Mouse (Mus musculus) heart, adult 2 months (tissue): ENCODE measurements around the gene Prkch. TPM values are rescaled to one million over a fixed set of nuclear protein-coding genes. Genes with fewer than 3 reads are reported as not detected.

Experiments used
- DNase-seq, 2 experiments: peaks; one replicate each; pipeline ENCODE4 v3.0.0; 2021
- H3K27ac ChIP-seq: fragments of 200-600 bp; 2 replicates; pipeline ENCODE4 v1.8.1; 2022
- H3K27me3 ChIP-seq: fragments of 200-500 bp; 2 replicates; pipeline ENCODE4 v1.6.1; 2012; ENCODE audit warnings: mild to moderate bottlenecking, low read length, inconsistent platforms, mixed read lengths; ENCODE audit not compliant: control insufficient read depth, insufficient read depth
- H3K36me3 ChIP-seq: fragments of 200-500 bp; 2 replicates; pipeline ENCODE4 v1.6.1; 2012; ENCODE audit warnings: low read length, inconsistent platforms; ENCODE audit not compliant: control insufficient read depth, insufficient read depth
- H3K4me1 ChIP-seq: fragments of 200-500 bp; 2 replicates; pipeline ENCODE4 v1.6.1; 2011; ENCODE audit warnings: low read length; ENCODE audit not compliant: control insufficient read depth, insufficient read depth
- H3K4me3 ChIP-seq: fragments of 200-600 bp; 2 replicates; pipeline ENCODE4 v1.8.1; 2022
- H3K79me2 ChIP-seq: fragments of 200-500 bp; replicated peaks from 2 replicates; pipeline ENCODE4 v1.6.1; 2012; ENCODE audit warnings: mild to moderate bottlenecking, inconsistent platforms, low read length, moderate library complexity, mixed read lengths; ENCODE audit not compliant: control insufficient read depth, insufficient read depth
- H3K9ac ChIP-seq: fragments of 200-500 bp; 2 replicates; pipeline ENCODE4 v1.6.1; 2012; ENCODE audit warnings: low read depth, mild to moderate bottlenecking, control low read depth, inconsistent platforms, low read length, mixed read lengths
- CTCF ChIP-seq: fragments of 200-600 bp; IDR thresholded peaks from 2 replicates; pipeline ENCODE4 v1.8.1; 2022; ENCODE audit warnings: antibody characterized with exemption, mild to moderate bottlenecking, moderate library complexity
- EP300 ChIP-seq: fragments of 200-500 bp; IDR thresholded peaks from 2 replicates; pipeline ENCODE4 v1.6.1; 2011; ENCODE audit warnings: low read depth, low read length, control low read depth; ENCODE audit not compliant: insufficient read depth
- POLR2A ChIP-seq: fragments of 200-500 bp; IDR thresholded peaks from 2 replicates; pipeline ENCODE4 v1.6.1; 2011; ENCODE audit warnings: mild to moderate bottlenecking, low read depth, low read length, control low read depth; ENCODE audit not compliant: insufficient read depth
- WGBS: fragments of 180-500 bp; shearing (Covaris S2); methylation state at CpG from one replicate; pipeline ENCODE4 v1.1.7; 2018; 5-methylcytosine and 5-hydroxymethylcytosine counted together
- intact Hi-C: fragments of 180-260 bp; cut with DNase I; formaldehyde crosslinking; loops from one replicate; pipeline ENCODE4 v1.15.1; 2025
- polyA plus RNA-seq: library from polyadenylated mRNA; depleted of rRNA; stranded (reverse); fragments of >200 nt; gene quantifications from 2 replicates; pipeline ENCODE4 v1.2.3, GENCODE M21; 2012
- total RNA-seq, 2 experiments: library from RNA; stranded (reverse); gene quantifications; 2 replicates each; pipeline ENCODE4 v1.2.3; 2021

The Prkch gene
- total and polyA plus RNA-seq, 3 experiments, result 9.7 to 17.5 (median 16.6) TPM

DNA sequence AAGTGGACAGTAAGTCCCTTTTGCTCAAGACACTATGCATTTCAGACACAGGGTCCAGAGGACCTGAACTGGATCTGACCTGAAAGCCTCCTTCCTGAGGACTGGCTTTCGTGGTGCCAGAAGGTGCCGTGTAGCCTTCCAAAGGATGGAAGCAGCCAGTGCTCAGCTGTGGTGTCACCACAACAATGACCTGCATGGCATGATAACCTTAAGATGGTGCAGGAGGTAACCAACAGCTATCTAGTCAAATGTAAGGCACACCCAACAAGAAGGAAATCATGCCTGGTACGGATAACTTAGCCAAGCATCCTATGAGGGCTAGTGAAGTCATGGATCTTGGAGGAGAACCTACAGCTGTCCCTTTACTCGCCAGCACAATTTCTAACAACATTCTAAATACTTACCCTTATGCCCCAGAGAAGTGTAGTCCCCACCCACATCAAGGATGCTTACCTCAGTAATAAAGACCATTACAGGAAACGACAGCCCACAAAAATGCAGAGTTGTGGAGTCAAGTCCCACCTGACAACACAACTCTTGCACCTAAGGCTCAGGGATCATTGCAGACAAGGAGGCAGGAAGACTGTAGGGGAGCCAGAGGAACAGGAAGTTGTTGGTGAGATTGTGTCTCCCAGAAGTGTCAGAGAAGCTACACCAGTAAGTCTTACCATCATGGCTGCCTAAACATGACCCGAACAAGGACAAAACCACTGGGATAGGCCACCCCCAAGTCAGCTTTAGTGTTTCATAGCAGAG, 40.9 kb downstream of the Prkch start:
- DNase-seq, result no peak
- 80% methylated on average over 6 of the region's 6 CpGs for WGBS
- Histone ChIP-seq H3K4me1 (peaks cover 7% of the 10 kb centered on the region), H3K9ac (no peak overlapping the region), H3K27me3 (no peaks in the 10 kb centered on the region), H3K79me2 (0 out of 2 replicates have a peak, but pooled peaks cover 6% of the 10 kb centered on the region), H3K4me3 (no peak overlapping the region), H3K27ac (no peak overlapping the region), H3K36me3 (no peaks in the 10 kb centered on the region; the same call in 1 of the 2 replicates)
- intact Hi-C loops, result no loop called here
- TF ChIP-seq CTCF, result no peak
- no peak for TF ChIP-seq POLR2A
- no peak for TF ChIP-seq EP300

DNA sequence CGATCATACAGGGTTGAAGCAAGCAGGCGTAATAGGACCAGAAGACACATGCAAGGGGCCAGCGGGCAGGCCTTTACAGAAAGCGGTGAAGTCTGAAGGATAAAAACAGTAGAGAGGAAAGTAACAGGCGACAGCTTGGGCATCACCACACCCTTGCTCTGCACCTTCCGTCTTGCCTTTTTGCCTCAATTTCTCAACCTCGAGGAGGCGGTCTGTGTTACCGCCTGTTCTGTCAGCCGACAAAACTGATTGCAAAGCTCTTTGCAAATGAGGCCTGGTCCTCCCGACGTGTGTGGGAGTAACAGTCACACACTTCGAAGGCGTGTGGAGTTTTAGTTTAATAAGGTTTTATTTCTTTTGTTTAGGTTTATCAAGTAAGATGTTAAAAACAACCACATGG, 43.3 kb downstream of the Prkch start:
- H3K4me3 ChIP-seq, result no peak overlapping the region
- 0 out of 2 replicates have a peak, but pooled peaks cover 6% of the 10 kb centered on the region for H3K79me2 ChIP-seq
- no peaks in the 10 kb centered on the region for H3K27me3 ChIP-seq
- H3K36me3 ChIP-seq, result no peaks in the 10 kb centered on the region; the same call in 1 of the 2 replicates
- DNase-seq, result no peak
- intact Hi-C loops, result no loop called here
- H3K4me1 ChIP-seq, result peaks cover 13% of the 10 kb centered on the region
- TF ChIP-seq EP300 (no peak), POLR2A (no peak), CTCF (no peak)
- 85% methylated on average over 14 of the region's 14 CpGs for WGBS
- H3K27ac ChIP-seq, result no peak overlapping the region
- H3K9ac ChIP-seq, result no peak overlapping the region

DNA sequence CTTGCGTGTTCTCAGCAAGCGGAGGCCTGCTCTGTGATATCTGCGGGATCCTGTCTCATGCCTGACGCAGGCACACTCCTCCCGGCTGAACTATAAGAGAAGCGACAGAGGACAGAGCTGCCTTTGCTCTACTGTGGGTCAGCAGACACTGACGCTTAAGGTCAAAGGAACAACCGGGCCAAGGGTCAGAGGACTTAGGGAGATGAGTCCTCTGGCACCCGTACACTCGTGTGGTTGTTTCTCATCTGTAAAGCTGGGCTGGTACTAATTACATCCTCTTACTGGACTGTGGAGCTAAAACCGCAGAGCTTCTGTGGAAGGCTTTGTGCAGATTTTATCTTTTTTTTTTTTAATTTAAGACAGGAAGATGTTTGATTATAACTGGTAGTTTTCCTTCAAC, 46.0 kb downstream of the Prkch start:
- H3K27me3 ChIP-seq, result no peaks in the 10 kb centered on the region
- H3K36me3 ChIP-seq, result 0 out of 2 replicates have a peak, but pooled peaks cover 3% of the 10 kb centered on the region
- intact Hi-C loops, result loop anchor here (5.0 kb wide), 2 partner anchors 37 to 57 kb away; no protein-coding TSS in a partner anchor
- no peak for DNase-seq
- WGBS, result 53% methylated on average over 11 of the region's 11 CpGs
- no peak overlapping the region for H3K4me3 ChIP-seq
- H3K79me2 ChIP-seq, result peaks cover 1% of the 10 kb centered on the region; the same call in 1 of the 2 replicates
- H3K4me1 ChIP-seq, result peaks cover 13% of the 10 kb centered on the region
- H3K9ac ChIP-seq, result no peak overlapping the region
- H3K27ac ChIP-seq, result no peak overlapping the region
- no peak for TF ChIP-seq CTCF
- TF ChIP-seq POLR2A, result no peak
- no peak for TF ChIP-seq EP300

DNA sequence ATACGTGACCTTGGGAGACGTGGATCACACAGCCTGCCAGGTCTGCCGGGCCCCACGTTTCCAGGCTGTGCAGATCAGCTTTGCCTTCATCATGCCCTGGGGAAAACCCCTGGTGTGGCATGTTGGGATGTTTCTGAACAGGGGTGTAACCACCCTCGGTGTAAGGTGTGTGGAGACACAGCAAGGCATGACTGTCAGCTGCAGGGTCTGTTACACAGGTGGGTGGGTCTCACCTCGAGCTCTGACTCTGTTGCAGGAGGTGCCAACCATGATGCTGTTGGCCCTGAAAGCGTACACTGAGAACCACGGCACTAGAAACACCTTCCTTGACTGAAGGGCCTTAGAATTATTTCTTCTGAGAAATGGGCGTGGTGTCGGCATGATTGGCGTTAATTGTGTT, 46.6 kb downstream of the Prkch start:
- Histone ChIP-seq H3K27me3 (no peaks in the 10 kb centered on the region), H3K36me3 (0 out of 2 replicates have a peak, but pooled peaks cover 3% of the 10 kb centered on the region), H3K9ac (no peak overlapping the region), H3K4me1 (peaks cover 15% of the 10 kb centered on the region), H3K4me3 (no peak overlapping the region), H3K27ac (no peak overlapping the region), H3K79me2 (peaks cover 1% of the 10 kb centered on the region; the same call in 1 of the 2 replicates)
- WGBS, result 50% methylated on average over 11 of the region's 11 CpGs
- no peak for TF ChIP-seq EP300
- no peak for TF ChIP-seq POLR2A
- no peak for TF ChIP-seq CTCF
- intact Hi-C loops, result loop anchor here (5.0 kb wide), 2 partner anchors 36 to 56 kb away; no protein-coding TSS in a partner anchor
- DNase-seq, result no peak

DNA sequence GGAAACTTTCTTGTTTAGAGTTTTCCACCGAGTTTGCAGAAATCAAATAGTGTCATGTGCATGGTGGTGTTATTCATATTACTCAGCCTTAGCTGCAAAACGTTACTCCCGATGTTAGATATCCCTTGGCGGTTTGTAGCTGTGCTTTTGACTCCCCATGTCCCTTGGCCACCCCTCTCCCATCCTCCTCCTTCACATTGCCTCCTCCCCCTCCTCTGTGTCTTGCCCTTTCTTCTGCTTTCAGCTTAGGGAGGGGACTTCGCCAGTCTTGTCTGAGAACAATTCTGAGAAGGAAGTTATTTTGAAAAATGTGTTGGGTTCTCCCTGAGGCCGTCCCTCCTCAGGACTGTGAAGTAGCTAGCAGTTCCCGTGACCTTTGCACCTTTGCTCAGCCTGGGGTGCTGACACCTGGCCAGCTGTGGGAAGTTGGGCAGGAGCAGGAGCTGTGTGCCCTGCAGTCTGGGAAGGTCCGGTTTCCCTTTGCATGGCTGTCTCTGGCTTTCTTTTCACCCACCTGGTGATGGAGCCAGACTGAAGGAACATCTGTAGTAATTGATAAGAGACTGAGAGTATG, 48.2 kb downstream of the Prkch start:
- H3K36me3 ChIP-seq, result peaks cover 3% of the 10 kb centered on the region
- peak overlapping the region; percentile 30; the same call in 1 of the 2 replicates for H3K27ac ChIP-seq
- intact Hi-C loops, result loop anchor here (5.0 kb wide), 2 partner anchors 35 to 55 kb away; no protein-coding TSS in a partner anchor
- peaks cover 1% of the 10 kb centered on the region; the same call in 1 of the 2 replicates for H3K79me2 ChIP-seq
- DNase-seq, result no peak
- peaks cover 22% of the 10 kb centered on the region for H3K4me1 ChIP-seq
- H3K9ac ChIP-seq, result no peak overlapping the region
- TF ChIP-seq POLR2A (no peak), EP300 (no peak), CTCF (no peak)
- no peak overlapping the region for H3K4me3 ChIP-seq
- 16% methylated on average over 8 of the region's 8 CpGs for WGBS
- H3K27me3 ChIP-seq, result no peaks in the 10 kb centered on the region

DNA sequence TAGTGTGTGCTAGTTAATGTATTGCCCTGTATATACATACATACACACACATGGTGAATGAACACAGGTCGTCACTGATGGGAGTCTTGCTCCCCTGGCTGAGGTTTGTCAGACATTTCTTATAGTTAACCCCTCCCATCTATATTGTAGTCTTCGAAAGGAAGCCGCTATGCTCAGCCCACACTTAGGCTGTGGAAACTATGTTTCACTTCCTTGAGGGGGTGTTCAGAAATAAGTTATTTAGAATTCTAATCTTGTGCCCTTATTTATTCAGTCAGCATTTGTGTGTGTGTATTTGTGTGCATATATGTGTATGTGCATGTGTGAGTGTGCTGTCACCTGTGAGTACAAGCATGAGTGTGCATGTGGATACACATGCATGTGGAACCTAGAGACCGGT, 49.1 kb downstream of the Prkch start:
- WGBS, result 63% methylated on average over 4 of the region's 4 CpGs
- TF ChIP-seq EP300, result no peak
- DNase-seq, result no peak
- Histone ChIP-seq H3K36me3 (peaks cover 3% of the 10 kb centered on the region), H3K79me2 (peaks cover 2% of the 10 kb centered on the region), H3K4me1 (peaks cover 22% of the 10 kb centered on the region), H3K9ac (no peak overlapping the region), H3K27ac (peak overlapping the region; percentile 3; the same call in 1 of the 2 replicates), H3K4me3 (no peak overlapping the region), H3K27me3 (no peaks in the 10 kb centered on the region)
- intact Hi-C loops, result loop anchor here (5.0 kb wide), 2 partner anchors 34 to 54 kb away; no protein-coding TSS in a partner anchor
